Mouse (Mus musculus): ENCODE measurements around the gene Tmem214.

DNA sequence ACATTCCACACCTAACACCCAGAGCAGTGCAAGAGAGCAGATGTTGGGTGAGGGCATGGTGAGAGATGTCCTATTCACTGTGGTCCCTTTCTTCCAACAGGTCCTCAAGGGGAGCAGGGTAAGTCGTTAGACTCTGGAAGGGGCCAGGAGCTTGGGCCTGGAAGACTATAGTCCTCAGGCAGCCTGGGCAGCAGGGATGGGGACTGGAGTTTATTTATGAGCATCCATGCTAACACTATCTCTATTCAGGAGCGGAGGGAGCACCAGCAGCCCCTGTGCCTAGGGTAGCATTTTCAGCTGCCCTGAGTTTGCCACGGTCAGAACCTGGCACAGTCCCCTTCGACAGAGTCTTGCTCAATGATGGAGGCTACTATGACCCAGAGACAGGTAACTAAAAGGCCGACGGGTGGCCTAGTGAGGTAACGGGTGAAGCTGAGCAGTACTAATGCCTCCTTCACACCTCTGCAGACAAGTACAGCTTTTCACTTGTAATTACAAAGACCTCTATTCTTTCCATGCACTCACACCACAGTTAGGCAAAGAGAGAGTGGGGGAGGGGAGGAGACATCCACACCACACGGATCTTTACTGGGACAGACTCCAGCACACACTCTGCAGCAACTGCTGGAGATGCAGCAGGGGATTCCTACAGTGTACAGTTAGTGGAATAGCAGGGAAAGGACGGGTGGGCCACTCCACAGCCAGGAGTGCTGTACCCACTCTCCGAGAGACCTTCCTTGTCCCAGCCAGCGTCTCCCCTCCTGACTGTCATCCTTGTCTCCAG is 52.2 kb downstream of the Tmem214 start:
- TF ChIP-seq CTCF (IDR thresholded peaks at IDR 0.05; ENCODE audit: insufficient read depth, low read length) (no peak), POLR2A (IDR thresholded peaks at IDR 0.05; ENCODE audit: borderline replicate concordance, extremely low read depth, low read depth, low read length) (no peak)

Data from lung, adult 2 months (tissue).